Mouse (Mus musculus): ENCODE data around the gene Tob2.

- TF ChIP-seq GATA1 (IDR thresholded peaks at IDR 0.05; ENCODE audit: borderline replicate concordance, low read length) (no peak), FLI1 (IDR thresholded peaks at IDR 0.05; ENCODE audit: low read length) (no peak)
Observed at GRCm38 (mm10) chr15:81798421-81798820, 60.2 kb downstream of the Tob2 start.

All from megakaryocyte, embryonic 14.5 days (primary cell).